ENCODE assay signal across 9 mouse cellular contexts in the genomic region with DNA sequence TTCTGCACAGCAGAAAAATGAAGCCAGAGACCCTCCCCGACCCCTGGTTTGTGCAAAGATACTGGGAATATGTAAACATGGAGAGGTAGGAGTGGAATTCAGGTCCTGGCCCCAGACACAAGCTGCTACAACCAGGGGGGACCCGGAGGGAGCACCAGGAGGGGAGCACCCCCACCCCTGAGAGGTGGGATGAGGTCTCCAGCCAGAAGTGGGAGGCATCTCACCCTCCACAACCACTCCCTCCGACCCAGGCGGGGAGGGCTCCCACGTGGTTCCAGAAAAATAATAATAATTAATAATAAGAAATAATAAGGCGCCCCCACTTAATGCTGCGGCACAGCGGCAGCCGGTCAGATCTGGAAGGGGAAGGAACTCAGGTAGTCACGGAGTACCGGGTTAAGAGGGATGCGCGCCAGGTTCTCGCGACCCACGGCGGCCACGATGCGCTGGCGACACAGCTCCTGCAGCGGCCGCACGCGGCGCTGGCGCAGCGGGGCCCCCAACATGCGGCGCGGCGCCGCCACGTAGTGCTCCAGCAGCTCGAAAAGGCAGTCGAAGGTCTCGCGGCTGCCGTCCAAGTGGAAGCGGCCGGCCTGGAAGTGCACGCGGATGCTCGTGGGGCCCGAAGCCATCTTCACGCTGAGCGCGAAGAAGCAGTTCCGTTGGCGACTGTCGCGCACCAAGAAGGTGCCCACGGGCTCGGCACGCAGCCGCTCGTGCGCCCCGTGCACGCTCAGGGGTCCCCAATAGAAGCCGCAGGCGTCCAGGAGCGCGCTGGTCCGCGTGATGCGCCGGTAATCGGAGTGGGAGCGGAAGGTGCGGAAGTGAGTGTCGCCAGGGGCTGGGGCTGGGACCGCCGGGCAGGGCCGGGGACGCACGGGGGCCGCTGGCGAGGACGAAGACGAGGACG. TPM values are rescaled to one million over a fixed set of nuclear protein-coding genes. Genes with fewer than 3 reads are reported as not detected.
A peak's percentile ranks its signal among the peaks of the same experiment; 100 is the strongest.
DNase-seq lines count a peak whose midpoint lies in the region; ATAC-seq and TF ChIP-seq lines count a peak whose summit lies in the region.
"Had no signal": no experiment of that assay in that cellular context is flagged by ENCODE, and none has a peak within 500 bp of the region (broad histone marks: within the 10 kb centered on the region; RNA-seq: fewer than 3 reads in every experiment).

No protein-coding gene starts in this region.

- TF ChIP-seq CTCF in midbrain, postnatal 0 days (IDR thresholded peaks at IDR 0.05), result no peak

- peaks cover 7% of the 10 kb centered on the region; the same call in 1 of the 2 replicates for H3K9me3 ChIP-seq in erythroblast, embryonic 14.5 days (ENCODE audit: control insufficient read depth, low read length)
- H3K9me3 ChIP-seq in embryonic facial prominence, embryonic 13.5 days, result no peaks in the 10 kb centered on the region
- no peaks in the 10 kb centered on the region for H3K9me3 ChIP-seq in hindbrain, embryonic 10.5 days
- no peaks in the 10 kb centered on the region for H3K9me3 ChIP-seq in limb, embryonic 11.5 days (ENCODE audit: control insufficient read depth, low read length)
- H3K9me3 ChIP-seq in midbrain, postnatal 0 days (ENCODE audit: low read length), result no peaks in the 10 kb centered on the region

- 2% methylated on average over 81 of the region's 81 CpGs for WGBS in embryonic facial prominence, embryonic 13.5 days
- WGBS in hindbrain, embryonic 10.5 days, result 3% methylated on average over 81 of the region's 81 CpGs
- 3% methylated on average over 78 of the region's 81 CpGs for WGBS in limb, embryonic 11.5 days
- WGBS in midbrain, postnatal 0 days, result 5% methylated on average over 78 of the region's 81 CpGs

- DNase-seq in NIH3T3 (ENCODE audit: low read depth), result peak; percentile 70
- DNase-seq in hindbrain, embryonic 10.5 days (ENCODE audit: low spot score), result no peak
- DNase-seq in limb, embryonic 11.5 days (ENCODE audit: low spot score), result peak; percentile 68
- peak; percentile 63 for DNase-seq in midbrain, postnatal 0 days (ENCODE audit: low spot score)
- DNase-seq in thymus, postnatal 0 days (ENCODE audit: low spot score), result peak; percentile 75

- peak overlapping the region; percentile 90 for H3K9ac ChIP-seq in embryonic facial prominence, embryonic 13.5 days
- peak overlapping the region; percentile 78 for H3K9ac ChIP-seq in limb, embryonic 11.5 days (ENCODE audit: low read length)
- peak overlapping the region; percentile 82 for H3K9ac ChIP-seq in midbrain, postnatal 0 days (replicated peaks; ENCODE audit: low read length, poor library complexity, severe bottlenecking)

- H3K27ac ChIP-seq in embryonic facial prominence, embryonic 13.5 days, result peak overlapping the region; percentile 99
- H3K27ac ChIP-seq in hindbrain, embryonic 10.5 days, result peak overlapping the region; percentile 92
- peak overlapping the region; percentile 82; the same call in 1 of the 2 replicates for H3K27ac ChIP-seq in limb, embryonic 11.5 days (replicated peaks; ENCODE audit: low read depth, low read length)
- H3K27ac ChIP-seq in midbrain, postnatal 0 days (ENCODE audit: low read depth, low read length), result peak overlapping the region; percentile 90

- H3K36me3 ChIP-seq in erythroblast, embryonic 14.5 days (ENCODE audit: control insufficient read depth), result no peaks in the 10 kb centered on the region
- H3K36me3 ChIP-seq in embryonic facial prominence, embryonic 13.5 days, result 0 out of 2 replicates have a peak, but pooled peaks cover 7% of the 10 kb centered on the region
- no peaks in the 10 kb centered on the region for H3K36me3 ChIP-seq in hindbrain, embryonic 10.5 days
- H3K36me3 ChIP-seq in limb, embryonic 11.5 days (ENCODE audit: control insufficient read depth, insufficient read depth, low read length), result no peaks in the 10 kb centered on the region
- no peaks in the 10 kb centered on the region for H3K36me3 ChIP-seq in midbrain, postnatal 0 days (ENCODE audit: insufficient read depth, low read length)

- H3K4me1 ChIP-seq in erythroblast, embryonic 14.5 days (ENCODE audit: control insufficient read depth), result peaks cover 26% of the 10 kb centered on the region
- peaks cover 59% of the 10 kb centered on the region for H3K4me1 ChIP-seq in embryonic facial prominence, embryonic 13.5 days
- peaks cover 57% of the 10 kb centered on the region for H3K4me1 ChIP-seq in hindbrain, embryonic 10.5 days (replicated peaks)
- peaks cover 32% of the 10 kb centered on the region for H3K4me1 ChIP-seq in limb, embryonic 11.5 days (ENCODE audit: control insufficient read depth, insufficient read depth, low read length)
- peaks cover 11% of the 10 kb centered on the region; the same call in 1 of the 2 replicates for H3K4me1 ChIP-seq in midbrain, postnatal 0 days (ENCODE audit: insufficient read depth, low read length)

- ATAC-seq in erythroblast, adult 5-6 weeks (replicated peaks; ENCODE audit: low FRiP score, poor library complexity, severe bottlenecking), result no peak
- ATAC-seq in embryonic facial prominence, embryonic 13.5 days (ENCODE audit: insufficient number of reproducible peaks, insufficient read depth, low FRiP score, low TSS enrichment, low read depth), result no peak
- no peak for ATAC-seq in limb, embryonic 11.5 days (ENCODE audit: insufficient number of reproducible peaks, low FRiP score, low TSS enrichment, low read depth)
- peak; percentile 5 for ATAC-seq in midbrain, postnatal 0 days (ENCODE audit: low FRiP score)

- peaks cover 51% of the 10 kb centered on the region for H3K27me3 ChIP-seq in erythroblast, embryonic 14.5 days (ENCODE audit: control insufficient read depth)
- H3K27me3 ChIP-seq in embryonic facial prominence, embryonic 13.5 days, result no peaks in the 10 kb centered on the region
- peaks cover 37% of the 10 kb centered on the region for H3K27me3 ChIP-seq in hindbrain, embryonic 10.5 days (ENCODE audit: insufficient read depth, poor library complexity, severe bottlenecking)
- no peaks in the 10 kb centered on the region for H3K27me3 ChIP-seq in limb, embryonic 11.5 days (ENCODE audit: control insufficient read depth, insufficient read depth, low read length)
- H3K27me3 ChIP-seq in midbrain, postnatal 0 days (ENCODE audit: insufficient read depth, low read length), result no peaks in the 10 kb centered on the region; the same call in 1 of the 2 replicates
- H3K27me3 ChIP-seq: Patski had no signal

- H3K4me2 ChIP-seq in embryonic facial prominence, embryonic 13.5 days, result peak overlapping the region; percentile 95
- H3K4me2 ChIP-seq in limb, embryonic 11.5 days (ENCODE audit: low read depth, severe bottlenecking), result peak overlapping the region; percentile 92
- H3K4me2 ChIP-seq in midbrain, postnatal 0 days (ENCODE audit: low read depth, low read length, poor library complexity, severe bottlenecking), result peak overlapping the region; percentile 99

- peak overlapping the region; percentile 90 for H3K4me3 ChIP-seq in erythroblast, embryonic 14.5 days (replicated peaks)
- H3K4me3 ChIP-seq in embryonic facial prominence, embryonic 13.5 days, result peak overlapping the region; percentile 74
- H3K4me3 ChIP-seq in hindbrain, embryonic 10.5 days, result peak overlapping the region; percentile 77
- peak overlapping the region; percentile 66 for H3K4me3 ChIP-seq in limb, embryonic 11.5 days (ENCODE audit: low read depth, low read length)
- peak overlapping the region; percentile 65 for H3K4me3 ChIP-seq in midbrain, postnatal 0 days (ENCODE audit: low read depth, low read length)

RNA-seq across cellular contexts. Expression of gene Socs1, which starts 1.2 kb away (rescaled TPM):
- polyA plus RNA-seq in erythroblast, embryonic 14.5 days (2012), result 0.13 and 0.19 TPM in 2 replicates
- 0.84 TPM in 1 of 2 replicates, not detected in the other for total RNA-seq in erythroblast, adult 5-6 weeks (2015; ENCODE audit: low replicate concordance)
- 0.56 and 1.2 TPM in 2 replicates for total RNA-seq in erythroblast, adult 5-6 weeks (2017; ENCODE audit: low replicate concordance)
- polyA plus RNA-seq in embryonic facial prominence, embryonic 13.5 days (2015; fragmentation: Nextera tagmentation; extraction: Ambion mirVana), result 15.0 and 15.4 TPM in 2 replicates
- 2.7 and 3.4 TPM in 2 replicates for polyA plus RNA-seq in hindbrain, embryonic 10.5 days (2016; fragmentation: Nextera tagmentation; extraction: Ambion mirVana)
- polyA plus RNA-seq in limb, embryonic 11.5 days (2014; fragmentation: Nextera tagmentation; extraction: Ambion mirVana), result 5.2 and 5.5 TPM in 2 replicates
- 4.1 and 7.9 TPM in 2 replicates for total RNA-seq in midbrain, postnatal 0 days (2014; rRNA removed)
- polyA plus RNA-seq in midbrain, postnatal 0 days (2015; fragmentation: Nextera tagmentation; extraction: Ambion mirVana), result 4.6 and 4.8 TPM in 2 replicates
- 146 and 184 TPM in 2 replicates for polyA plus RNA-seq in thymus, postnatal 0 days (2015; fragmentation: Nextera tagmentation; extraction: Ambion mirVana)

RNA-seq across cellular contexts. Expression of gene Tnp2, which starts 4.3 kb away (rescaled TPM):
- polyA plus RNA-seq in erythroblast, embryonic 14.5 days (2012), result not detected in 2 replicates
- not detected in 2 replicates for total RNA-seq in erythroblast, adult 5-6 weeks (2015; ENCODE audit: low replicate concordance)
- not detected in 2 replicates for total RNA-seq in erythroblast, adult 5-6 weeks (2017; ENCODE audit: low replicate concordance)
- not detected in 2 replicates for polyA plus RNA-seq in embryonic facial prominence, embryonic 13.5 days (2015; fragmentation: Nextera tagmentation; extraction: Ambion mirVana)
- not detected in 2 replicates for polyA plus RNA-seq in hindbrain, embryonic 10.5 days (2016; fragmentation: Nextera tagmentation; extraction: Ambion mirVana)
- not detected in 2 replicates for polyA plus RNA-seq in limb, embryonic 11.5 days (2014; fragmentation: Nextera tagmentation; extraction: Ambion mirVana)
- total RNA-seq in midbrain, postnatal 0 days (2014; rRNA removed), result not detected in 2 replicates
- polyA plus RNA-seq in midbrain, postnatal 0 days (2015; fragmentation: Nextera tagmentation; extraction: Ambion mirVana), result not detected in 2 replicates
- polyA plus RNA-seq in thymus, postnatal 0 days (2015; fragmentation: Nextera tagmentation; extraction: Ambion mirVana), result 3.7 and 4.5 TPM in 2 replicates
- polyA plus RNA-seq: Patski had no signal

RNA-seq across cellular contexts. Expression of gene Prm3, which starts 6.6 kb away (rescaled TPM):
- not detected in 2 replicates for polyA plus RNA-seq in erythroblast, embryonic 14.5 days (2012)
- not detected in 2 replicates for total RNA-seq in erythroblast, adult 5-6 weeks (2015; ENCODE audit: low replicate concordance)
- total RNA-seq in erythroblast, adult 5-6 weeks (2017; ENCODE audit: low replicate concordance), result not detected in 2 replicates
- polyA plus RNA-seq in embryonic facial prominence, embryonic 13.5 days (2015; fragmentation: Nextera tagmentation; extraction: Ambion mirVana), result not detected in 2 replicates
- polyA plus RNA-seq in hindbrain, embryonic 10.5 days (2016; fragmentation: Nextera tagmentation; extraction: Ambion mirVana), result not detected in 2 replicates
- polyA plus RNA-seq in limb, embryonic 11.5 days (2014; fragmentation: Nextera tagmentation; extraction: Ambion mirVana), result not detected in 2 replicates
- not detected in 2 replicates for total RNA-seq in midbrain, postnatal 0 days (2014; rRNA removed)
- polyA plus RNA-seq in midbrain, postnatal 0 days (2015; fragmentation: Nextera tagmentation; extraction: Ambion mirVana), result not detected in 2 replicates
- polyA plus RNA-seq in thymus, postnatal 0 days (2015; fragmentation: Nextera tagmentation; extraction: Ambion mirVana), result not detected in 2 replicates
- polyA plus RNA-seq: Patski had no signal

RNA-seq across cellular contexts. Expression of gene Prm2, which starts 11.8 kb away (rescaled TPM):
- not detected in 2 replicates for polyA plus RNA-seq in erythroblast, embryonic 14.5 days (2012)
- not detected in 2 replicates for total RNA-seq in erythroblast, adult 5-6 weeks (2015; ENCODE audit: low replicate concordance)
- total RNA-seq in erythroblast, adult 5-6 weeks (2017; ENCODE audit: low replicate concordance), result not detected in 2 replicates
- polyA plus RNA-seq in embryonic facial prominence, embryonic 13.5 days (2015; fragmentation: Nextera tagmentation; extraction: Ambion mirVana), result not detected in 2 replicates
- not detected in 2 replicates for polyA plus RNA-seq in hindbrain, embryonic 10.5 days (2016; fragmentation: Nextera tagmentation; extraction: Ambion mirVana)
- polyA plus RNA-seq in limb, embryonic 11.5 days (2014; fragmentation: Nextera tagmentation; extraction: Ambion mirVana), result not detected in 2 replicates
- total RNA-seq in midbrain, postnatal 0 days (2014; rRNA removed), result not detected in 2 replicates
- polyA plus RNA-seq in midbrain, postnatal 0 days (2015; fragmentation: Nextera tagmentation; extraction: Ambion mirVana), result not detected in 2 replicates
- polyA plus RNA-seq in thymus, postnatal 0 days (2015; fragmentation: Nextera tagmentation; extraction: Ambion mirVana), result not detected in 2 replicates
- polyA plus RNA-seq: Patski had no signal

RNA-seq across cellular contexts. Expression of gene Prm1, which starts 21.5 kb away (rescaled TPM):
- not detected in 2 replicates for polyA plus RNA-seq in erythroblast, embryonic 14.5 days (2012)
- not detected in 2 replicates for total RNA-seq in erythroblast, adult 5-6 weeks (2015; ENCODE audit: low replicate concordance)
- not detected in 2 replicates for total RNA-seq in erythroblast, adult 5-6 weeks (2017; ENCODE audit: low replicate concordance)
- not detected in 2 replicates for polyA plus RNA-seq in embryonic facial prominence, embryonic 13.5 days (2015; fragmentation: Nextera tagmentation; extraction: Ambion mirVana)
- not detected in 2 replicates for polyA plus RNA-seq in hindbrain, embryonic 10.5 days (2016; fragmentation: Nextera tagmentation; extraction: Ambion mirVana)
- not detected in 2 replicates for polyA plus RNA-seq in limb, embryonic 11.5 days (2014; fragmentation: Nextera tagmentation; extraction: Ambion mirVana)
- total RNA-seq in midbrain, postnatal 0 days (2014; rRNA removed), result not detected in 2 replicates
- polyA plus RNA-seq in midbrain, postnatal 0 days (2015; fragmentation: Nextera tagmentation; extraction: Ambion mirVana), result 0.69 TPM in 1 of 2 replicates, not detected in the other
- polyA plus RNA-seq in thymus, postnatal 0 days (2015; fragmentation: Nextera tagmentation; extraction: Ambion mirVana), result 1.4 and 2.1 TPM in 2 replicates
